Mouse (Mus musculus) kidney, embryonic 16.5 days (tissue): Measurements from ENCODE around the gene Tspan15. TPM values are rescaled to one million over a fixed set of nuclear protein-coding genes. Genes with fewer than 3 reads are reported as not detected.
A peak's percentile ranks its signal among the peaks of the same experiment; 100 is the strongest.

Source experiments
- ATAC-seq: fragments of 200-750 bp; cut with Nextera tagmentation; 2 replicates; pipeline ENCODE4 v1.8.0; 2017; ENCODE audit warnings: moderate TSS enrichment; ENCODE audit not compliant: low FRiP score, low TSS enrichment
- H3K27ac ChIP-seq: fragments of 300-500 bp; sonication (generic); 2 replicates; pipeline ENCODE4 v1.5.1; 2014; ENCODE audit warnings: low read length
- H3K27me3 ChIP-seq: fragments of 300-500 bp; sonication (generic); 2 replicates; pipeline ENCODE4 v1.6.1; 2014; ENCODE audit warnings: low read length, control low read depth, mixed read lengths; ENCODE audit not compliant: insufficient read depth
- H3K36me3 ChIP-seq: fragments of 300-500 bp; sonication (generic); 2 replicates; pipeline ENCODE4 v1.6.1; 2014; ENCODE audit warnings: low read length, control low read depth, mixed read lengths; ENCODE audit not compliant: insufficient read depth
- H3K4me1 ChIP-seq: fragments of 300-500 bp; sonication (generic); 2 replicates; pipeline ENCODE4 v1.6.1; 2014; ENCODE audit warnings: low read length, control low read depth, mixed read lengths; ENCODE audit not compliant: insufficient read depth
- H3K4me2 ChIP-seq: fragments of 300-500 bp; sonication (generic); replicated peaks from 2 replicates; pipeline ENCODE4 v1.6.1; 2014; ENCODE audit warnings: low read depth, low read length
- H3K4me3 ChIP-seq: fragments of 300-500 bp; sonication (generic); 2 replicates; pipeline ENCODE4 v1.5.1; 2014; ENCODE audit warnings: mild to moderate bottlenecking, low read length
- H3K9ac ChIP-seq: fragments of 300-500 bp; sonication (generic); replicated peaks from 2 replicates; pipeline ENCODE4 v1.6.1; 2014; ENCODE audit warnings: low read length
- H3K9me3 ChIP-seq: fragments of 300-500 bp; sonication (generic); 2 replicates; pipeline ENCODE4 v1.6.1; 2016; ENCODE audit warnings: low read length, control low read depth
- WGBS: fragments of 180-500 bp; shearing (Covaris S2); extraction: QIAGEN DNeasy Blood & Tissue Kit; methylation state at CpG from one replicate; pipeline ENCODE4 v1.1.7; 2014; 5-methylcytosine and 5-hydroxymethylcytosine counted together
- polyA plus RNA-seq: library from polyadenylated mRNA; unstranded; fragments of >200 nt; fragmentation: Nextera tagmentation; extraction: Ambion mirVana; gene quantifications from 2 replicates; pipeline ENCODE4 v1.2.1, GENCODE M21; 2015

The Tspan15 gene
- polyA plus RNA-seq, 1 experiment from 2014 or later = 78.7 TPM

GRCm38 (mm10) chr10:62218044-62218788 is 12.8 kb downstream of the Tspan15 start:
- H3K4me3 ChIP-seq = no peak overlapping the region
- no peaks in the 10 kb centered on the region for H3K27me3 ChIP-seq
- WGBS = 68% methylated on average over 19 of the region's 19 CpGs
- ATAC-seq = no peak
- H3K36me3 ChIP-seq = no peaks in the 10 kb centered on the region
- peaks cover 40% of the 10 kb centered on the region for H3K4me1 ChIP-seq
- H3K9me3 ChIP-seq = no peaks in the 10 kb centered on the region
- H3K9ac ChIP-seq = no peak overlapping the region
- H3K27ac ChIP-seq = peak overlapping the region; percentile 86
- H3K4me2 ChIP-seq = no peak overlapping the region

DNA sequence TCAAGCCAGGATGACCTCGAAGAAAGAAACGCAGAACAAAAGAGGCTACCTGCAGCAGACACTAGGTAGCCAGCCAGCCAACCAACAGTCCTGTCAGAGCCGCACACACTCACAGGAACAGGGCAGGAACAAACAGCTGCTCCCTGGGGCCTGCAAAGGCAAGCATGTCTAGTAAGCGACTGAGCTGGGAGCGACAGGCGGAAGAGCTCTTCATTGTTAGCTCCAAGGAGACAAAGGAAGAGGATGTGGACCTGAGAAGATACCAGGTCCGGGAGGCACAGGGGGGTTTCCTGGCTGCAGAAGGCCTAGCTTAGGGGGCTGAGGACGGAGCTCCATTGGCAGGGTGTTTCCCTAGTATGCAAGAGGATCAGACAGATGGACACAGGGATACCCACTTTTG is 13.9 kb downstream of the Tspan15 start:
- Histone ChIP-seq H3K4me3 (no peak overlapping the region), H3K4me2 (0 out of 2 replicates have a peak overlapping the region, but pooled peaks have one; percentile 4), H3K9me3 (no peaks in the 10 kb centered on the region), H3K36me3 (no peaks in the 10 kb centered on the region), H3K4me1 (peaks cover 40% of the 10 kb centered on the region), H3K9ac (0 out of 2 replicates have a peak overlapping the region, but pooled peaks have one; percentile 3), H3K27me3 (no peaks in the 10 kb centered on the region), H3K27ac (peak overlapping the region; percentile 86)
- WGBS = 64% methylated on average over 8 of the region's 8 CpGs
- ATAC-seq = 0 out of 2 replicates have a peak, but pooled peaks have one; percentile 19

DNA sequence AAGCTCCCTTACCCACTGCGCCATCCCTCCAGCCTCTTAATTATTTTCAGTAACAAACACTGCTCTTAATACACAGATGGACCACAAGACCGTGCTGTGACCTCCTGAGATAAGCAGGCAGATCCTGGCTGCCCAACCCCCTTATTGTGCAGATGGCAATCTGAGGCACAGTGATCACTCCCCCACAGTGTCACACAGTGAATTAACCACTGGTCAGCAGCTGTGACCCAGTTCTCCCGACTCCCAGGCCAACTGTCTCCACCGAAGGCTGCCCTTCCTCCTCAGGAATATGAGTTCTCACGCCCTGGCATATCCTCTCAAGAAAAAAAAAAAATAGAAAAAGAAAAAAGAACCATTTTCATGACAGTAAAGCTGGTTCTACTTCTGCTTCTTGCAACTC is 14.5 kb downstream of the Tspan15 start:
- peak overlapping the region; percentile 86 for H3K27ac ChIP-seq
- 10% methylated on average over 5 of the region's 5 CpGs for WGBS
- peak; percentile 57 for ATAC-seq
- no peaks in the 10 kb centered on the region for H3K27me3 ChIP-seq
- H3K4me2 ChIP-seq = 0 out of 2 replicates have a peak overlapping the region, but pooled peaks have one; percentile 4
- H3K9ac ChIP-seq = 0 out of 2 replicates have a peak overlapping the region, but pooled peaks have one; percentile 3
- H3K4me1 ChIP-seq = peaks cover 41% of the 10 kb centered on the region
- H3K36me3 ChIP-seq = no peaks in the 10 kb centered on the region
- no peaks in the 10 kb centered on the region for H3K9me3 ChIP-seq
- H3K4me3 ChIP-seq = no peak overlapping the region

- H3K9ac ChIP-seq = no peak overlapping the region
These were observed 15.4 kb downstream of the Tspan15 start for GRCm38 (mm10) chr10:62215633-62216032.

DNA sequence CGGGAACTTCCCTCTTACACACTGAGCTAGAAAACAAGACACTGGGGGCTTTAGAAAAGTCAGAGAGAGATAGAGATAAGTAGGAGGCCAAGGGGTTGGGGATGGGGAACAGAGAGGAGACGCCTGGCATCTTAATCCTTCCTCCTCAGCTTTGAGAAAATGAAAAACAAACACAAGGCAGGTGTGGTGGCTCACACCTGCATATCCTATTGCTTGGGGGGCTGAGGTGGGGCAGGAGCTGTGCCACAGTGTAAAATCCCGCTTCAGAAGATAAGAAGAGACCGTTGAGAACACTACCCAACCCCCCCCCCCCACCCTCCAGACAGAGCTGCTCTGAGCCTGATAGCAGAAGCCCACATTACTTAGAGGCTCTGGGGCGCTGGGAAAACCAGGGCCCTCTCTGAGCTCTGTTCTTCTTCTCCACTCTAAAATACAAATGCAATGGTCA is 15.9 kb downstream of the Tspan15 start:
- H3K27me3 ChIP-seq = no peaks in the 10 kb centered on the region
- no peak overlapping the region for H3K4me3 ChIP-seq
- no peak overlapping the region for H3K4me2 ChIP-seq
- peaks cover 45% of the 10 kb centered on the region for H3K4me1 ChIP-seq
- no peaks in the 10 kb centered on the region for H3K36me3 ChIP-seq
- H3K9me3 ChIP-seq = no peaks in the 10 kb centered on the region
- ATAC-seq = no peak
- H3K9ac ChIP-seq = no peak overlapping the region
- no peak overlapping the region for H3K27ac ChIP-seq
- 50% methylated on average over 5 of the region's 5 CpGs for WGBS

More at GRCm38 (mm10) chr10:62215633-62216032, 15.4 kb downstream of the Tspan15 start:
- ATAC-seq = no peak
- H3K27ac ChIP-seq = no peak overlapping the region
- H3K27me3 ChIP-seq = no peaks in the 10 kb centered on the region
- no peak overlapping the region for H3K4me2 ChIP-seq
- H3K36me3 ChIP-seq = no peaks in the 10 kb centered on the region
- peaks cover 45% of the 10 kb centered on the region for H3K4me1 ChIP-seq
- no peak overlapping the region for H3K4me3 ChIP-seq
- H3K9me3 ChIP-seq = no peaks in the 10 kb centered on the region
- 93% methylated on average over 8 of the region's 8 CpGs for WGBS

DNA sequence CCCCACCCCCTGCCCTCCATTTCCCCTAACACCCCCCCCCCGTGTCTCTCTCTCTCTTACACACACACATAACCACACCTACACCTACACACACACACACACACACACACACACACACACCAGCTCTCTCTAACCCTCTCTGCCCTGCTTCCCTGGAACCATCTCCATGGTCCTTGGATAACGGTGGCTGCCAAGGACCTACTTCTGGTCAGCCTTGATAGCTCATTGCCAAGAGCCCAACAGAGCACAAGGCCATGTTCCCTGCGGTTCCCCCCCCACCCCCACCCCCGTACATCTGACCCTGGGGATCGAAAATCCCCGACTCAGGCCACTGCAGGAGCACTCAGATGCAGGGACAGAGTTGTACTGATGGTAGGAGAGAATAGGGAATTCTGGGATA is 19.7 kb downstream of the Tspan15 start:
- H3K27me3 ChIP-seq = no peaks in the 10 kb centered on the region
- no peak overlapping the region for H3K4me3 ChIP-seq
- no peak overlapping the region for H3K4me2 ChIP-seq
- no peak overlapping the region for H3K9ac ChIP-seq
- H3K36me3 ChIP-seq = no peaks in the 10 kb centered on the region
- no peak for ATAC-seq
- WGBS = 74% methylated on average over 5 of the region's 6 CpGs
- H3K27ac ChIP-seq = peak overlapping the region; percentile 26; the same call in 1 of the 2 replicates
- peaks cover 25% of the 10 kb centered on the region for H3K4me1 ChIP-seq
- H3K9me3 ChIP-seq = no peaks in the 10 kb centered on the region

GRCm38 (mm10) chr10:62208241-62208896 is 22.7 kb downstream of the Tspan15 start:
- Histone ChIP-seq H3K4me3 (no peak overlapping the region), H3K4me2 (no peak overlapping the region), H3K27me3 (no peaks in the 10 kb centered on the region), H3K9ac (no peak overlapping the region), H3K27ac (peak overlapping the region; percentile 4; the same call in 1 of the 2 replicates), H3K9me3 (no peaks in the 10 kb centered on the region), H3K36me3 (no peaks in the 10 kb centered on the region), H3K4me1 (peaks cover 21% of the 10 kb centered on the region)
- 26% methylated on average over 10 of the region's 10 CpGs for WGBS
- peak; percentile 73; the same call in 1 of the 2 replicates for ATAC-seq

DNA sequence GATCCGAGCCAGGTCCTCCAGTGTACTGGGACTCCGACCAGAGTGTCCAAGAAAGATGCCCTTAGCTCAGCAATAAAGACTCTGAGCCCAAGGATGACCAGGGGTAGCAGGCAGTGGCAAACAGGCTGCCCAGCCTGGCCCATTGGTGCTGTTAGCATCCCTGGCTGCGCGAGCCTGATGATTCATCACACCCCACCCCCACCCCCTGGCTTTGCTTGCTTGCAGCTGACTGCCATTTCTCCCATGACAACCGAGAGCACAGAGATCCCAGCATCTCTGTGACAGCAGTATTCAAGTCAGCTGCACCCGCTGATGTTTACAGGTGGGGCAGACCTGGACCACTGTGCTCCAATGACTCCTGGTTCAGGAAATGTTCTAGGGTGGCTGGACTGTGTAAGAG is 28.5 kb downstream of the Tspan15 start:
- Histone ChIP-seq H3K36me3 (no peaks in the 10 kb centered on the region), H3K9me3 (no peaks in the 10 kb centered on the region), H3K4me3 (no peak overlapping the region), H3K4me1 (peaks cover 7% of the 10 kb centered on the region; the same call in 1 of the 2 replicates), H3K27ac (no peak overlapping the region), H3K9ac (no peak overlapping the region), H3K4me2 (no peak overlapping the region), H3K27me3 (no peaks in the 10 kb centered on the region)
- ATAC-seq = no peak
- 84% methylated on average over 6 of the region's 6 CpGs for WGBS

DNA sequence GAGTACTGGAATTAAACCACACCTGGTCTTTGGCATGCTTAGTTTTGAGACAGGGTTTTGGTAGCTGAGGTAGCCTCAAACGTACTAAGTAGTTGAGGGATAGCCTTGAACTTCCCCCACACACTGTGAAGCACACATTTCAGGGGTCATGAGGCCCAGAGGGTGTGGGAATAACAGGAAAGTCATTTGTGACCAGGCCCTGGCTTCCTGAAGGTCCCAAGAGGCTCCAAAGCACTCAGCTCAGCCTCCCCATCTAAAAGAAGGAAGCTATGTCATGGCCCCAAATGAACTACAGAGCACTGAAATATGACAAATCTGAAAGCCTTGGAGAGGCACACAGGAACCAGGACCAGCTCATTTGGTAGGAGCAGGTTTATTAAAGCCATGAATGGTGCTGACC is 32.2 kb downstream of the Tspan15 start:
- 40% methylated on average over 1 of the region's 1 CpGs for WGBS

DNA sequence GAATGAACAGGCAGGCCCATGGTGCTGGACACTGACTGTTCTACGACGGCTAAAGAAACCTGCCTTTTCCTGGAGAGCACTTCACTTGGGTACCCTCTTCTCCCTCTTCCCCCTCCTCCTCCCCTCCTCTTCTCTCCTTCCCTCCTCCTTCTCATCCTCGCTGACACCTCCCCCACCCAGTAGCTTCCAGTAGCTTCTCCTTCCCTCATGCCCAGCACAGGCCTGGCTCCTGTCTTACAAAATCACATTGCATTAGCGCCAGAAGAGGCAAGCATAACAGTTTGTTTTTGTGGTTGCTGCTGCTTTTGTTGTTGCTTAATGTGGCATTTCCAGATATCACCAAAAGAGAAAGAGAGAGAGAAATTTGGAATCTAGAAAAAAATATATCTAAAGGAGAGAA is 33.6 kb downstream of the Tspan15 start:
- Histone ChIP-seq H3K4me3 (no peak overlapping the region), H3K36me3 (no peaks in the 10 kb centered on the region), H3K27ac (no peak overlapping the region), H3K27me3 (no peaks in the 10 kb centered on the region), H3K9me3 (no peaks in the 10 kb centered on the region), H3K9ac (no peak overlapping the region), H3K4me1 (peaks cover 9% of the 10 kb centered on the region), H3K4me2 (no peak overlapping the region)
- ATAC-seq = no peak
- 72% methylated on average over 4 of the region's 4 CpGs for WGBS

More for the DNA sequence above, 32.2 kb downstream of the Tspan15 start:
- Histone ChIP-seq H3K4me1 (0 out of 2 replicates have a peak, but pooled peaks cover under 1% of the 10 kb centered on the region), H3K9me3 (no peaks in the 10 kb centered on the region), H3K4me2 (no peak overlapping the region), H3K9ac (no peak overlapping the region), H3K36me3 (no peaks in the 10 kb centered on the region), H3K27ac (no peak overlapping the region), H3K4me3 (no peak overlapping the region), H3K27me3 (no peaks in the 10 kb centered on the region)
- ATAC-seq = no peak
